Mouse (Mus musculus) midbrain, embryonic 13.5 days (tissue): ENCODE measurements around the gene Slc50a1. TPM values are rescaled to one million over a fixed set of nuclear protein-coding genes. Genes with fewer than 3 reads are reported as not detected.

ENCODE experiments used
- ATAC-seq: fragments of 200-750 bp; cut with Nextera tagmentation; 2 replicates; pipeline ENCODE4 v1.8.0; 2017; ENCODE audit warnings: mild to moderate bottlenecking, moderate TSS enrichment, moderate library complexity
- H3K27ac ChIP-seq: fragments of 300-500 bp; sonication (generic); 2 replicates; pipeline ENCODE4 v1.5.1; 2015; ENCODE audit warnings: inconsistent platforms, mild to moderate bottlenecking, moderate library complexity
- H3K27me3 ChIP-seq: fragments of 300-500 bp; sonication (generic); 2 replicates; pipeline ENCODE4 v1.6.1; 2015; ENCODE audit warnings: mild to moderate bottlenecking, inconsistent platforms
- H3K36me3 ChIP-seq: fragments of 300-500 bp; sonication (generic); 2 replicates; pipeline ENCODE4 v1.6.1; 2015; ENCODE audit warnings: mild to moderate bottlenecking, inconsistent platforms
- H3K4me1 ChIP-seq: fragments of 300-500 bp; sonication (generic); replicated peaks from 2 replicates; pipeline ENCODE4 v1.6.1; 2015; ENCODE audit warnings: inconsistent platforms
- H3K4me2 ChIP-seq: fragments of 300-500 bp; sonication (generic); replicated peaks from 2 replicates; pipeline ENCODE4 v1.6.1; 2015; ENCODE audit warnings: moderate library complexity, mild to moderate bottlenecking, inconsistent platforms
- H3K4me3 ChIP-seq: fragments of 300-500 bp; sonication (generic); replicated peaks from 2 replicates; pipeline ENCODE4 v1.5.1; 2015; ENCODE audit warnings: mild to moderate bottlenecking, inconsistent platforms
- H3K9ac ChIP-seq: fragments of 300-500 bp; sonication (generic); replicated peaks from 2 replicates; pipeline ENCODE4 v1.6.1; 2015; ENCODE audit warnings: mild to moderate bottlenecking, inconsistent platforms
- H3K9me3 ChIP-seq: fragments of 300-500 bp; sonication (generic); 2 replicates; pipeline ENCODE4 v1.6.1; 2016; ENCODE audit warnings: mild to moderate bottlenecking, inconsistent platforms
- WGBS: fragments of 180-500 bp; shearing (Covaris S2); methylation state at CpG from one replicate; pipeline ENCODE4 v1.1.7; 2015; 5-methylcytosine and 5-hydroxymethylcytosine counted together
- polyA plus RNA-seq: library from polyadenylated mRNA; unstranded; fragments of >200 nt; fragmentation: Nextera tagmentation; extraction: Ambion mirVana; gene quantifications from 2 replicates; pipeline ENCODE4 v1.2.1, GENCODE M21; 2015

Gene Slc50a1
- polyA plus RNA-seq, 1 experiment from 2014 or later: 37.5 TPM

DNA sequence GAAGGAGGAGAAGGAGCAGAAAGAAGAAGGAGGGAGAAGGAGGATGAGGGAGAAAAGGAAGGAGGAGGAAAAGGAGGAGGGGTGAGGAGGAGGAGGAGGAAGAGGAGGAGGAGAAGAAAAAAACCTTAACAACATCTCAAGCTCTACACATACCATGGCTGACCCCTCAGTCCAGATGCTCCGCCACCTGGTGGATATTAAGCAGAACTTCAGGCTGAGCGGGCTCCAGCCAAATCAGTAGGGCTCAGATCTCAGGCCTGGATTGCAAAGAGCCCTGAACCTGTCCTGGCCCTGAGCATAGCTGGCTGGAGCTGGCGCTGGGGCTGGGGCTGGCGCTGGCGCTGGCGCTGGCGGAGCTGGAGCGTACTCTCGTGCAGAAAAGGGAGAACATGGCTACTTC, 37.7 kb upstream of the Slc50a1 start:
- ATAC-seq: peak; percentile 89
- WGBS: 4% methylated on average over 9 of the region's 9 CpGs
- H3K4me1 ChIP-seq: no peaks in the 10 kb centered on the region

DNA sequence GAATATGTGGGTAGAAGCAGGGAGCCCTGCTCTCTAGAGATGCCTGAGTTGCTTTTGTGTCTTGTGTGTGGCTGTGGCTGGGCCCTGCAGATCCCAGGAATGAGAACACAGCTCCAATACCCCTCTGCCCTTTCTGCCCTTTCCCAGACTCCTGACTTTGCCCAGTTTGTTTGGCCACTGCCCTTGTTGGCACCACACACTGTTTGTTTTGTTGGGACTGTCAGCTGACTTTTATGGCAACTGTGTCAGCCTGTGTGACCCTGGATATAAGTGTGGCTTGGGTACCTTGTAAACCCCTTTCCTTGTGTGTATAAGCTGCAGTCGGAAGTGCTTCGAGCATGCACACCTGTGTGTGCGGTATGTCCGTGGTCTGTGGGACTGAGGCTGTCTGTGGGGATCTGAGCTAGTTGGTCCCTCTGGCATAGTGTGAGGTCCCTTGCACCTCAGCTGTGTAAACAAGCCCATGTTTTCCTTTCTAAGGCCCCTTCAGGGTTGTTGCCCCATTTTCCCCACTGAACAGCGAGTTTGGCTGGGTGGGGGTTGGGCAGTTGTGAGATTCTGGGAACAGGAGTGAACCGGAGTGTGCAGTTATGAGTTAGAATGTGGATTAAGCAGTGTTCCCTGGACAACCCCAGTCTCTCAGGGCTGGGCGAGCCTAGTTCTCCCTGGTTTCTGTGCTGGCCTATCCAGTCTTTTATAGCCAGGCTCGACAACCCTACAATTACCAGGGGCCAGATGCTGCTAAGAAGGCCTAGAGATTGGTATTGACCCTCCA, 35.4 kb upstream of the Slc50a1 start:
- no peak for ATAC-seq
- H3K27me3 ChIP-seq: peaks cover 4% of the 10 kb centered on the region; the same call in 1 of the 2 replicates
- H3K4me2 ChIP-seq: no peak overlapping the region
- WGBS: 79% methylated on average over 8 of the region's 8 CpGs
- H3K9me3 ChIP-seq: no peaks in the 10 kb centered on the region
- no peaks in the 10 kb centered on the region for H3K4me1 ChIP-seq
- H3K36me3 ChIP-seq: no peaks in the 10 kb centered on the region
- H3K9ac ChIP-seq: 0 out of 2 replicates have a peak overlapping the region, but pooled peaks have one; percentile 10
- H3K27ac ChIP-seq: no peak overlapping the region
- no peak overlapping the region for H3K4me3 ChIP-seq

More for the DNA sequence above, 37.7 kb upstream of the Slc50a1 start:
- Histone ChIP-seq H3K9me3 (0 out of 2 replicates have a peak, but pooled peaks cover 3% of the 10 kb centered on the region), H3K27me3 (no peaks in the 10 kb centered on the region), H3K4me3 (no peak overlapping the region), H3K4me2 (no peak overlapping the region), H3K36me3 (0 out of 2 replicates have a peak, but pooled peaks cover 3% of the 10 kb centered on the region), H3K27ac (no peak overlapping the region), H3K9ac (no peak overlapping the region)

DNA sequence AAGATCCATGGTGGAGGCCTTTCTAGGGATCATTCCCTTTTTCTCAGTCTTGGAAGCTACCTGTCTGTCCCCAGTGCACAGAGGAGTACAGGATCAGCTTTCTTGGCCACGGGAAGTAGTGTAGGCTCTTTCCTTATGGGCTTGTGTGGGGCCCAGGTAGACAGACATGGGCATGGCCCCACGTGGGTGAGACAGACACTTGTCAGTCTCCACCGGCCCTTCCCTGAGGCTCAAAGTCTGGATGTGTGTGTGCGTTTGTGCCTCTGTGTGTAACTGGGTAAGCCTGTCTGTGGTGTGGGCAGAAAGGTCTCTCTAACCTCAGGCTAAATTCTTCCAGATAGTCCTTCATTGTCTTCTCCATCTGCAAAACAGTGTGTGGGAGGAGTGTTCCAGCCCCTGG, 34.7 kb upstream of the Slc50a1 start:
- no peak overlapping the region for H3K4me3 ChIP-seq
- no peaks in the 10 kb centered on the region for H3K9me3 ChIP-seq
- H3K27ac ChIP-seq: no peak overlapping the region
- H3K9ac ChIP-seq: 0 out of 2 replicates have a peak overlapping the region, but pooled peaks have one; percentile 10
- WGBS: 73% methylated on average over 4 of the region's 4 CpGs
- H3K36me3 ChIP-seq: no peaks in the 10 kb centered on the region
- ATAC-seq: no peak
- no peaks in the 10 kb centered on the region for H3K4me1 ChIP-seq
- H3K4me2 ChIP-seq: no peak overlapping the region
- peaks cover 8% of the 10 kb centered on the region; the same call in 1 of the 2 replicates for H3K27me3 ChIP-seq

DNA sequence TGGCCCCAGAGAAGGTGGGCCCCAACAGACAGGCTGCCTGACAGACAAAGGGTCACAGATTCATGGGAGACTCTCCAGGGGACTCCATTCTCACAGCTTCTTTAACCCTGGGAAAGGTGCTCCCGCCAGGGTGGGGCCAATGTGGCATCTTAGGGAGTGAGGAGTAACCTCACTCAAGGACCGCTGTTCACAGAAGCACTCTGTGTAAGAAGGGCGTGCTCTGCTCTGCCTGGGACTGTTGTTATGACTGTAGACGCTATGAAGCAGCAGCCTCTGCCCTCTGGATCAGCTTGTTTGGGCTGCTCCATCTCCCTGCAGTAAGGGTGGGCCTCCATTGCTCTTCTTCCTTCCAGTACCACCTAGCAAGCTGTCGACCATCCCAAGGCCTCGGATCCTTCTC, 34.1 kb upstream of the Slc50a1 start:
- Histone ChIP-seq H3K4me2 (no peak overlapping the region), H3K4me1 (no peaks in the 10 kb centered on the region; the same call in 1 of the 2 replicates), H3K9me3 (no peaks in the 10 kb centered on the region), H3K4me3 (no peak overlapping the region), H3K27me3 (peaks cover 13% of the 10 kb centered on the region; the same call in 1 of the 2 replicates), H3K9ac (no peak overlapping the region), H3K27ac (no peak overlapping the region), H3K36me3 (no peaks in the 10 kb centered on the region)
- 65% methylated on average over 6 of the region's 6 CpGs for WGBS
- ATAC-seq: no peak

DNA sequence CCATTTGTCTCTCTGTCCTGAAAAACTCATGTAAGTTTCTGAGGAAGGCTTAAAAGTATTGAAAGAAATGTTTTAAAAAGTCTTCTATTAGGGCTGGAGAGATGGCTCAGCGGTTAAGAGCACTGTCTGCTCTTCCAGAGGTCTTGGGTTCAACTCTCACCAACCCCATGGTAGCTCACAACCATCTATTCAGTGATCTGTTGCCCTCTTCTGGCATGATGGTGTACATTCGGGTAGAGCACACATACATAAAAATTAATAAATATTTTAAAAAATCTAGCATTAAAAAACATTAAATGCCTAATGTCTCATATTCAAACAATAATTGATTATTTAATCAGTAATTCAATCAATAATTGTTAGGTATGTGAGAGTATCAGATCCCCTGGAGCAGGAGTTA, 30.1 kb upstream of the Slc50a1 start:
- Histone ChIP-seq H3K4me2 (no peak overlapping the region), H3K4me1 (no peaks in the 10 kb centered on the region; the same call in 1 of the 2 replicates), H3K4me3 (no peak overlapping the region), H3K9me3 (no peaks in the 10 kb centered on the region), H3K36me3 (no peaks in the 10 kb centered on the region), H3K27ac (no peak overlapping the region), H3K27me3 (peaks cover 20% of the 10 kb centered on the region), H3K9ac (no peak overlapping the region)
- WGBS: 62% methylated on average over 2 of the region's 2 CpGs
- ATAC-seq: no peak

DNA sequence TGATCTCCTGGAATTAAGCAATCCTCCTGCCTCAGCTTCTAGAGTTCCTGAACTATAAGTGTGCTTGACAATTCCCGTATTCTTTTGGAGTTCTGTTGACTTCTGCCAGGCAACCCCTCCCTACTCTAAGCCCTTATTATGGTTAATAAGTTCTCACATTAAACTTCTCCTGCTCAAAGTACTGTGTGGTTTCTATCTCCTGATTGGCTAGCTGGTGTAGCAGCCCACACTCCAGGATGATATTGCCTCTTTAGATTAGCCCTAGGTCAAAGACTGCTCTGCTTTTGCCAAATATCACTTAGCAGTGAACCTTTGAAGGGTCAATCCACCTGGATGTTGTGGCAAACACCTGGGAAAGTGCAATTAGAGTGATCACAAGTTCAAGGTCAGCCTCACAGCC, 29.7 kb upstream of the Slc50a1 start:
- H3K9me3 ChIP-seq: no peaks in the 10 kb centered on the region
- no peak for ATAC-seq
- WGBS: 71% methylated on average over 1 of the region's 1 CpGs
- peak overlapping the region; percentile 43 for H3K4me2 ChIP-seq
- no peak overlapping the region for H3K27ac ChIP-seq
- no peaks in the 10 kb centered on the region; the same call in 1 of the 2 replicates for H3K4me1 ChIP-seq
- no peaks in the 10 kb centered on the region for H3K36me3 ChIP-seq
- H3K4me3 ChIP-seq: no peak overlapping the region
- peaks cover 20% of the 10 kb centered on the region for H3K27me3 ChIP-seq
- H3K9ac ChIP-seq: no peak overlapping the region

DNA sequence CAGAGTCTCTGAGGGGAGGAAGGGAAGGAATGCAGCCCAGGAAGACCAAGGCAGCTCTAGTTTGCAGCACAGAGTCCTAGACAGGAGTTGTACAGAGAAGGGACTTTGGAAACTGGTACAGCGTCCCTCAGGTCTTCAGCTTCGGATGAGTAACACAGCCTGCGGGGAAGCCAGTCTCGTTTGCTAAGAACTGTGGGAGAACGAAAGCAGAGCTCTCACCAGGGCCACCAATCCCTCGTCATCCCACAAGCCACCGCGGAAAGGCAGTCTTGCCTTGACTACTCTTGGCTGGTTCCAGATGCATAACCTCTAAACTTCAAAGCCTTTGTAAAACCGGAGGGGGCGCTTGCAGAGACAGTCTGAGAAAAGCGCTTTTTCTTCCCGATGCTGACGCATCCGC, 29.1 kb upstream of the Slc50a1 start:
- Histone ChIP-seq H3K9ac (no peak overlapping the region), H3K9me3 (no peaks in the 10 kb centered on the region), H3K4me2 (peak overlapping the region; percentile 43), H3K4me3 (peak overlapping the region; percentile 10), H3K27me3 (peaks cover 20% of the 10 kb centered on the region), H3K27ac (no peak overlapping the region), H3K36me3 (no peaks in the 10 kb centered on the region), H3K4me1 (no peaks in the 10 kb centered on the region; the same call in 1 of the 2 replicates)
- ATAC-seq: no peak
- 2% methylated on average over 14 of the region's 14 CpGs for WGBS

DNA sequence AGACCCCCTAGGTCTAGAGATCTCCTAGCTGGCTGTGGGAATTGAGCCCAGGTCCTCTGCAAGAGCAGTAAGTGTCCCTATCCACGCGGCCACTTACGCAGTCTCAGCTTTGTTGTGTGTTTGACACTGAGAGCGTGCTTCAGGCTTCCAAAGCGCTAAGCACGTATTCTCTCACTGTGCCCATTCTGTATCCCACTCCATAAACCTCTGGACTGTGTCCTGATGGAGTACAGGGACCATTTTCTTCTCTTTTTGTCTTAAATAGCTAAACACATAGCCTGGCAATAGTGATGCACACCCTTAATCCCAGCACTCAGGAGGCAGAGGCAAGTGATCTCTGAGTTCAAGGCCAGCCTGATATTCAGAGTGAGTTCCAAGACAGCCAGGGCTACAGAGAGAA, 28.5 kb upstream of the Slc50a1 start:
- no peak for ATAC-seq
- 76% methylated on average over 6 of the region's 6 CpGs for whole genome bisulfite sequencing
- no peaks in the 10 kb centered on the region; the same call in 1 of the 2 replicates for H3K4me1 ChIP-seq
- no peaks in the 10 kb centered on the region for H3K36me3 ChIP-seq
- no peak overlapping the region for H3K9ac ChIP-seq
- H3K27me3 ChIP-seq: peaks cover 20% of the 10 kb centered on the region
- no peak overlapping the region for H3K27ac ChIP-seq
- no peaks in the 10 kb centered on the region for H3K9me3 ChIP-seq
- H3K4me2 ChIP-seq: no peak overlapping the region
- H3K4me3 ChIP-seq: no peak overlapping the region

DNA sequence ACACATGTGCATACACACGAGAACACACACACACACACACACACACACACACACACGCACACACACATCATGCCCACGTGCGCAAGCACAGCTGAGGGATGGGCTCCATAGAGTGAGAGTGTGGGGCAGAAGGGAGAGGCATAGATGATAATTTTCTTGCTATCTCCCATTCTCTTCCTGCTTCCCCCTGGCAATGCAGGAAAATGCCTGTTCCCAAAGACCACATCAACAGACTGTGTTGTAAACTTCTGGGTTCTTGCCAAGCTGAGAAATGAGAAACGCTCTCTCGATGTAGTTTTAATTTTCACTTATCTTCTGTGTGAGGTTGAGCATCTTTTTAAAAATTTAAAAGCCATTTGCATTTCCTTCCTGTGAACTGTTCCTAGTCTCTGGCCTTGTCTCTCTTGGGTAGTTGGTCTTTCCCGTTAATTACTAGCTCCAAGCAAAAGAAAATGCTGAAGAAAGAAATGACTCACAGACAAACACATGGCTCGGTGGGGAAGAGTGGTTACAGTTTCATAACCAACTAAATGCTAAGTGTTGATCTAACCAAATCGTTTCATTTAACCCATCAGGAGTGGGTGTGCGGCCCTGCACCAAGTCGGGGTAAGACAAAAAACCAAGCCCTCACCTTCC, 26.5 kb upstream of the Slc50a1 start:
- no peaks in the 10 kb centered on the region for H3K9me3 ChIP-seq
- H3K4me2 ChIP-seq: no peak overlapping the region
- no peak overlapping the region for H3K9ac ChIP-seq
- H3K27me3 ChIP-seq: peaks cover 20% of the 10 kb centered on the region
- ATAC-seq: no peak
- WGBS: 86% methylated on average over 11 of the region's 11 CpGs
- no peak overlapping the region for H3K4me3 ChIP-seq
- H3K27ac ChIP-seq: no peak overlapping the region
- no peaks in the 10 kb centered on the region; the same call in 1 of the 2 replicates for H3K4me1 ChIP-seq
- H3K36me3 ChIP-seq: no peaks in the 10 kb centered on the region

DNA sequence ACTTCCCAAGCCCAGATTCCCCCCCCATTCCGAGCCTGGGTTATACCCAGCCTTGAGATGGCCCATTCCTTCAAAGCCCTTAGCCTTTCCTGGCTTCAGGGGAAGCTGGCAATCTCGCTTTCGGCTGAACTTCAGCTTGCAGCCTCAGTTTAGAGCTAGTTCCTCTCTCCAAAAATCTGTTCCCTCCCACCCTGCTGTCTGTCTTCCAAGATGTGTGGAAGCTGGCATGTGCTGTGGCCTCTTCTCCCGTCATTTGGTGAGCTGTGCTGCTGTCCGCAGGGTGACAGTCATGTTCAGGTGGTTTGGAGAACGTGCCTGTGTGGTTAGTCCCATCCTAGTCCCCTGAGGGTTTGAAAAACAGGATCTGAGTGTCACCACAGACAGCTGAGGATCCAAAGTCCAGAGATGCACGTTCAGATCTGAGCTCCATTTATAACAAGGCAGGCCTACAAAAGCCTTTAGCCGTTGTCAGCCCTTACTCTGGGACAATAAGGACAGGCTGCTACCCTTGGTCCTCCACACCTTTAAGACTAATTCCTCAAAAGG, 25.4 kb upstream of the Slc50a1 start:
- no peak overlapping the region for H3K4me2 ChIP-seq
- H3K4me1 ChIP-seq: no peaks in the 10 kb centered on the region; the same call in 1 of the 2 replicates
- H3K9me3 ChIP-seq: no peaks in the 10 kb centered on the region
- H3K27me3 ChIP-seq: peaks cover 16% of the 10 kb centered on the region
- H3K36me3 ChIP-seq: no peaks in the 10 kb centered on the region
- no peak overlapping the region for H3K27ac ChIP-seq
- no peak overlapping the region for H3K4me3 ChIP-seq
- H3K9ac ChIP-seq: no peak overlapping the region
- 86% methylated on average over 8 of the region's 8 CpGs for WGBS
- no peak for ATAC-seq

DNA sequence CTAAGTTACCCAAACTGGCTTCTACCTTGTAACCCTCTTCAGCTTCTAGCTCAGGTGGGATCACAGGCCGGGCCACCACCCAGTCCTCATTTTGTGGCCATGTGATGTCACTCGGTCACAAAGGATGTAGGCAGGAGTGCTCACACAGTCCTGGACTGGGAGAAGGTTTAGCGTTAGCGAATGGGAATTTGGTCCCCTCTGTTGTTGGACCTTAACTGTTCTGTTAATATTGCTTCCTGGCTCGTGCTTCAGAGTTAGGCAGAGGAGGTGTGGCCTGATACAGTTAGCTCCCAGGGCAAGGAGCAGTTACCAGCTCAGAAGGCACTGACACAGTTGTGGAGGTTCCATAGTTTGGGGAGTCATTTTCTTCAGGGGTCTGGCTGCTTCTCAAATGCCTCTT, 23.8 kb upstream of the Slc50a1 start:
- H3K27ac ChIP-seq: no peak overlapping the region
- whole genome bisulfite sequencing: 81% methylated on average over 5 of the region's 5 CpGs
- H3K9ac ChIP-seq: no peak overlapping the region
- peaks cover 6% of the 10 kb centered on the region for H3K27me3 ChIP-seq
- H3K4me2 ChIP-seq: no peak overlapping the region
- H3K4me1 ChIP-seq: no peaks in the 10 kb centered on the region
- ATAC-seq: no peak
- H3K9me3 ChIP-seq: no peaks in the 10 kb centered on the region
- no peak overlapping the region for H3K4me3 ChIP-seq
- no peaks in the 10 kb centered on the region for H3K36me3 ChIP-seq

DNA sequence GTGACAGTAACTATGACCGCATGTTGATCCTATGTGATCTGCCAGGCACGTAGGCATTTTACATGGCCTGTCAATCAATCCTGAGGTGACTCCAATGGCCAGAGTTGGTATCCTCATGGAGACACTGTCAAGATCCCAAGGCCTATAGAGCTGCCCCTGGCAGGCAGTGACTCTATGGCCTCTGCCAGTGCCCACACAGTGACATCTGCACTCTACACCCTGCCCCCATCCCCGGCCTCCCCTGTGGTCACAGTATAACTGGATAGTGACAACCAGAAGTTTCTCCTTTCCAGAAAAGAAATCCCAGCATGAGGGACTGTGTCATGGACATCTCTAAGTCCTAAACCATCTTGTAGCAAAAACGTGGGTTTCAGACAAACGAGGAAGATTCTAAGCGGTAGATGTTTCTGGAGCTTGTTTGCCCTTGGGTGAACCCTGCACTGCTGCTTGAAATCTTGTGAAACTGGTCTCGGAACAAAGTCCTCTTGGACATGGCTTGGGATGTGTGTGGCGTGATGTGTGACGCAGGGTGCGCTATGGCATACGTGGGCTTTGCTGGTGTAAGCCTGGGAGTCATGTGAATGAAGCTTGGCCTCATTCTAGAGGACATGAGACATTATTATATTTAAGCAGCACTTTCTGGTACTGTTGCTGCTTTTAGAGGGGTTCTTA, 23.0 kb upstream of the Slc50a1 start:
- Histone ChIP-seq H3K4me3 (no peak overlapping the region), H3K27ac (no peak overlapping the region), H3K9me3 (no peaks in the 10 kb centered on the region), H3K9ac (no peak overlapping the region), H3K4me2 (no peak overlapping the region), H3K4me1 (no peaks in the 10 kb centered on the region), H3K27me3 (no peaks in the 10 kb centered on the region), H3K36me3 (no peaks in the 10 kb centered on the region)
- ATAC-seq: no peak
- 92% methylated on average over 11 of the region's 11 CpGs for WGBS
